Mouse (Mus musculus) right cerebral cortex, postnatal 10 days (tissue): ENCODE results near the gene Prkar2b.

Experiments used
- DNase-seq, 2 experiments: peaks; one replicate each; pipeline ENCODE4 v3.0.0; 2021; ENCODE audit warnings: low spot score in 2 of 2

Prkar2b gene

DNA sequence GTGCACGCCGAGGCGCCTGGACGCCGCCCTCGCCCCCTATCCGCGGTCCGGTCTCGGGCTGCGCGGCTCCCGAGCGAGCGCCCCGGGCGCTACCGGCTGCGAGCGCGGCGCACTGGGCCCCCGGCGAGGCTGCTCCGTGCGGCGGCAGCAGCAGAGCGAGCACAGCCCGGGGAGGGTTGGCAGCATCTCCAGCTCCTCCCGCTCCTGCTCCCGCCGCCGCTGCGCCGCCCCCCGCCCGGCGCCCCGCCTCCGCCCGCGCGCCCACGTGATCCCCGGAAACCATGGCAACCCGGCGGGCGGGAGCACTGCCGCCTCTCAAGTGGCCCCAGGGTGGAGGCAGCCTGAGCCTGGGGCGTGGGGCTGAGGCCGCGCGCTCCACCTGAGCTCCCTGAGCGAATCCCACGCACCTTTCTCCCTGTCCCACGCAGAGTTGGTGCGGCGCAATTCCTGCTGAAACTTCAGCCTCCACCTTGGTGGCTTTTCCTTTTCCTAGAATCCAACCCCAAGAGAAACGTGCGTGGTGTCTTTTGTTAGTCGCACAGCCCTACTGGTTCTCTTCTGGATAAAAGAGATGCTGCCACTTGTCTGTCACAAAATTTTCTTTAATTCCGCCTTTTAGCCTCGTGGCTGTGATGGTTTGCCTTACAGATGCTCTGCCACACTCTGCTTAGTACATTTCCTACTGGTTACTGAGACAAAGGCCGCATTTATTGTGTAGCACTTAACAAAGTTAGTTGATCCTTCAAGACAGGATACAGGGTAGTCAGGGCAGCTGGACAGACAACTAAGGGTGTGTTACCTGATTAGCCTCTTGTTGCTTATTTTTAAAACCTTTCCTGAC is at the start of gene Prkar2b:
Gene Prkar2b, minus strand, starts transcription at position 207 of the 841 bp plus-strand sequence.
- DNase-seq = peak; percentile 95 to 96

DNA sequence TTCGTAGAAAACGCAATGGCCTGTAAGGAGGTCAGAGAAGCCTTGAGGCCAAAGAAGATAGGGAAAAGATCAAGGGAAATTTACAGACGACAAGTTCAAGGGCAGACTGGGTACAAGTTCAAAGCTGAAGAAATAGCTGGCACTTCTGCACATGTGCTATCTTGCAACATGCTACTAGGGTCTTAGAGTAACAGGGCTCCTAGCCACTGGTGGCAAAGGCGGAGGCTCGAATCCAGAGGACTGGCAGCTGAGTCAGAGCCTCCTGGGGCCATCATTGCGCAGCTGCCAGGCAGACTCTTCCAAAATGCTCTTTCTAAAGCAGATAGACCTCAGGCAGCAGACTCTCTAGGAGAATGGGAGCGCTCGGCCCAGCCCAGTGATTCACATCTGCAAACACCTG is 48.1 kb upstream of the Prkar2b start:
- no peak for DNase-seq

DNA sequence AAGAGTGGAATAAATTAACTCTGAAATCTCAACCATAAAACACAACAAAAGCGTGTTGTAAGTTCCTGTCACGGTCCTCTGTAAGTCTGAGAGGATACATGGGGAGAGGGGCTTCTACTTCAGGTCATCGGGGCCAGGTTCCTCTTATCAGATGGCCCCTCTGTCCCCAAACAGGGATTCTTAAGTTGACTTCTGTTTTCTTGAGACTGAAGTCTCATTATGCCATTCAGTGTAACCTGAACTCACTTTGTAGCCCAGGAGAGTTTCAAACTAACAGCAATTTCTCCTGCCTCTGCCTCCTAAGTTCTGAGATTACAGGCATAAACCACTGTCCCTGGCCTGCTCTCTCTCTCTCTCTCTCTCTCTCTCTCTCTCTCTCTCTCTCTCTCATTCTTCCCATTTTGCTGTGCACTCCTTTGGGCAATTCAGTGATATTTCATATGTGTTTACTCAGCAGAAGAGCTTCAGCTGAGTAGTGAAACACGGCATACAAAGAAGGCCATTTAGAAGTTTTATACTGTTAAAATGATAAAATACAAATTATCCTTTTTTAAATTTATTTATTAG is 43.9 kb upstream of the Prkar2b start:
- DNase-seq = no peak

GRCm38 (mm10) chr12:32104451-32104862 is 43.4 kb upstream of the Prkar2b start:
- no peak for DNase-seq

GRCm38 (mm10) chr12:32101306-32101705 is 40.2 kb upstream of the Prkar2b start:
- DNase-seq = no peak

- DNase-seq = no peak
Measured at GRCm38 (mm10) chr12:32099686-32100206, 38.6 kb upstream of the Prkar2b start.

- DNase-seq = no peak
Measured at GRCm38 (mm10) chr12:32098596-32098995, 37.5 kb upstream of the Prkar2b start.

GRCm38 (mm10) chr12:32097107-32097506 is 36.0 kb upstream of the Prkar2b start:
- DNase-seq = no peak

DNA sequence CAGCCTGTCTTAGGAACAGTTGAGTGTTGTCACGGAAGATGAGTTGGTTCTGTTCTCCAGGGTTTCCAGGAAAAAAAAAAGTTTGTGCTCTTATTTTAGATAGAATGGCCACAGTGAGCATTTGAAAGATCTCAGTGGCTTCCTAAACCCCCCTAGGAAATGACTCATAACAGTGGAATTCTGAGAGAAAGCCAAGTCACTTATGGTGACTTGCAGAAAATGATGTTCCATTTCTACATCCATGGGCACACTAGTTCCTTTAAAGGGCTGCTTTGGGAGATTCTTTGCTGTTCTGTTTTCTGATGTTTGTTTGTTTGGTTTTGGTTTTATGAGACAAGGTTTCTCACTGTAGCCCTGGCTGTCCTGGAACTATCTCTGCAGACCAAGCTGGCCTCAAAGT is 34.1 kb upstream of the Prkar2b start:
- no peak for DNase-seq

DNA sequence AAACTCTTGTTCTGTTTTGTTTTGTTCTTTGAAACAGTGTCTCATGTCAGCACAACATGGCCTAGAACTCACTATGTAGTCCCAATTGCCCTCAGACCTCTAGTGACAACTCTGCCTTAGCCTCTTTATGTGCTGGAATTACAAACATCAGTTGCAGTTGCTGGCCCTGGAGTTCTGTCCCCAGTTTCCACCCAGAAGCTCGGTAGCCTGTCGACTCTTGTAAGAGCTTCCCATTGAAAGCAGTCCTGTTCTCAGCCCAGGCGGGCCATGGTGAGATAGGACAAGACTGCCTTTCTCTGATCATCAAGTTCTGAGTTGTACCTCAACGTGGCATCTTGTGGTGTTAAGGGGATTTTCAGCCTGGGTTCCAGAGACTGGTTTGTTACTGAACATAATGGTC is 31.4 kb upstream of the Prkar2b start:
- DNase-seq = no peak

- no peak for DNase-seq
Measured at GRCm38 (mm10) chr12:32088566-32088965, 27.5 kb upstream of the Prkar2b start.

- DNase-seq = no peak
Measured at GRCm38 (mm10) chr12:32087339-32087738, 26.2 kb upstream of the Prkar2b start.

DNA sequence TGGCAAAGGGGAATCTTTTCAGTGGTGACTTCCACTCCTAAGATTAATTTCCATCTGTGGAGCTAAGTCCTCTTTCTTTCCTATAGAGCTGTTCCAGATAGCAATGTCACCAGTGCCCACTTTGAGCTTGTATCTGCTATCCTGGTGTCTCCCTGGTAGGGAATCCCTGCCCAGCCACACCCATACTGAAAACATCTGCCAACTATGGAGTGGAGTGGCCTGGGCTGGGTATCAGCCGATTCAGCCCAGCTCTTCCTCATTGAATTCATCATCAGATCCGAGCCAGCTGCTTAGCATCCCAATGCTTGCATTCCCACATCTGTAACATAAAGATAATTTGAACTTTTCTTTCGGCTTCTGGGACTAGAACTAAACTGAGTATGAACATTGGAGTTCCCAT is 25.8 kb upstream of the Prkar2b start:
- no peak for DNase-seq

DNA sequence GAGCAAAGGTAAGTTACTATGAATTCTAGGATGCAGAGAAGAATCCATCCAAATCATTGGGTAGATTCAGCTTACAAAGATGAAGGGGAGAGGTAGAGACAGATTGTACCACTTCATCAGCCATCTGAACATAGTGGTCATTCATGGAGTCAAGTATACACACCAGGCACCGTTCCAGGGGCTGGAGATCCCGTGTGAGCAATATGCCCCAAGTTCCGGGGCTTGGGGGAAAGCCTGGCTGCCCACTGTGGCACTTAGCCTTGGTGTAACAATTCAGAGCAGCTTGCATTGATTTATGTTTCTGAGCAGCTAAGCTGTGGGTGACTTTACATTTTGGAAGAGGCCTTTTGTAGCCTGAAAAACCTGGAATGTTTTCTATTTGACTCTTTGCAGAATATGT is 24.8 kb upstream of the Prkar2b start:
- no peak for DNase-seq

- no peak for DNase-seq
Measured at GRCm38 (mm10) chr12:32085189-32085588, 24.1 kb upstream of the Prkar2b start.

DNA sequence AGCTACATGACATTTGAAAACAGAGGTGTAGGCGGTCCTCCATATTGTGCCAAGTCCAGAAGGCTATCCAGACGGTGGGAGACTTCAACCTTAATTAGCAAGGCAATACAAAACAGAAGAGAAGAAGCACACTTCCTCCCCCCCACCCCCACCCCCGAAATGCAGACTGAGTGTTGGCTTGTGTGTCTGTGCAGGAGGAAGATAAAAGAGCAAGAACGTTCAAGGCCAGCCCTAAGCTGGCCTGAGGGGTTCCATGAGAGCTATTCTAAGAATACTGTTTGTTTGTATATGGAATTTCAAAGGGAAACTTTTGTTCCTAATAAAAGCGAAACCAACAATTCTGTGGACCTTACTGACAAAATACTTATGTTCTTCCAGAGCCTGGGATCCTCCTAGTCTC is 23.5 kb upstream of the Prkar2b start:
- no peak for DNase-seq

DNA sequence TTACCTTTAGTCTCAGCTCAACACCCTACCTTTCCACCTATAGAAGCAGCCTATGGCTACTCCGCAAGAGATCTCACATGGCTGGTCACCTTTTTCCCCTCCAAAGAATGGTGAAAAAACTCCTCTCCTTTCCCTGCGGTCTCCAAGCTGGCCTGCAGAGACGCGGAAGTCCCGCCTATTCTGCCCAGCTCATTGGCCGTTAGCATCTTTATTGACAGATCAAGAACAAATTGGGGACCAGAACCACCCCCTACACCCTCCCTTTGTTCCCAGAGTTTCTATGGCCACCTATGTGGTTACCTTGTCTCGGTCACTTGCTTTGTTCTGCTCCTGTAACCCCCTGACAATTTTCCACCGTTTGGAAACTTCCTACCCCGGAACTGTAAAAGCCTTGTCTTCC is 19.6 kb upstream of the Prkar2b start:
- DNase-seq = no peak

GRCm38 (mm10) chr12:32077403-32077802 is 16.3 kb upstream of the Prkar2b start:
- no peak for DNase-seq

GRCm38 (mm10) chr12:32075831-32076715 is 15.0 kb upstream of the Prkar2b start:
- no peak for DNase-seq

- no peak for DNase-seq
Measured at GRCm38 (mm10) chr12:32074271-32074670, 13.2 kb upstream of the Prkar2b start.

- DNase-seq = no peak
Measured at GRCm38 (mm10) chr12:32066004-32066403, 4.9 kb upstream of the Prkar2b start.
